Mouse (Mus musculus) myocyte (in vitro differentiated cells): ENCODE results near the gene Arhgap22. TPM values are rescaled to one million over a fixed set of nuclear protein-coding genes. Genes with fewer than 3 reads are reported as not detected.

Experiments
- H3K27me3 ChIP-seq: one replicate; pipeline ENCODE4 v1.6.1; 2011; ENCODE audit not compliant: control insufficient read depth, insufficient read depth, insufficient read length
- H3K36me3 ChIP-seq: one replicate; pipeline ENCODE4 v1.6.1; 2011; ENCODE audit not compliant: control insufficient read depth, insufficient read depth
- H3K4me2 ChIP-seq: one replicate; pipeline ENCODE4 v1.6.1; 2011; ENCODE audit warnings: low read depth, control low read depth
- H3K4me3 ChIP-seq: one replicate; pipeline ENCODE4 v1.5.1; 2011; ENCODE audit warnings: mild to moderate bottlenecking, control low read depth, moderate library complexity
- H3K79me2 ChIP-seq: one replicate; pipeline ENCODE4 v1.6.1; 2011; ENCODE audit not compliant: control insufficient read depth, insufficient read depth
- H3ac ChIP-seq: one replicate; pipeline ENCODE4 v1.6.1; 2011; ENCODE audit not compliant: control insufficient read depth, insufficient read length
- CEBPB ChIP-seq: IDR thresholded peaks from 2 replicates; pipeline ENCODE4 v1.6.1; 2011; ENCODE audit warnings: mild to moderate bottlenecking, moderate library complexity; ENCODE audit not compliant: poor library complexity, insufficient read depth, severe bottlenecking
- E2F4 ChIP-seq: IDR thresholded peaks from one replicate; pipeline ENCODE4 v1.6.1; 2011; ENCODE audit warnings: mild to moderate bottlenecking, control low read depth, moderate library complexity; ENCODE audit not compliant: insufficient read depth
- MAX ChIP-seq: IDR thresholded peaks from one replicate; pipeline ENCODE4 v1.6.1; 2011; ENCODE audit warnings: low read depth, mild to moderate bottlenecking, control low read depth
- MYOD1 ChIP-seq, 3 experiments: IDR thresholded peaks; one replicate each; pipeline ENCODE4 v1.6.1; 2011; ENCODE audit warnings: control low read depth in 2 of 3, low read depth in 2 of 3, mild to moderate bottlenecking in 2 of 3, moderate library complexity in 1 of 3; ENCODE audit not compliant: insufficient read length in 2 of 3, control insufficient read depth in 1 of 3
- MYOG ChIP-seq, 3 experiments: IDR thresholded peaks; one replicate each; pipeline ENCODE4 v1.6.1; 2011; ENCODE audit warnings: control low read depth in 2 of 3, low read depth in 2 of 3, mild to moderate bottlenecking in 2 of 3; ENCODE audit not compliant: insufficient read length in 2 of 3, control insufficient read depth in 1 of 3, insufficient read depth in 1 of 3
- POLR2A ChIP-seq: IDR thresholded peaks from one replicate; pipeline ENCODE4 v1.6.1; 2011; ENCODE audit warnings: low read depth, mild to moderate bottlenecking, control low read depth, moderate library complexity; ENCODE audit not compliant: insufficient read length
- POLR2AphosphoS2 ChIP-seq: IDR thresholded peaks from one replicate; pipeline ENCODE4 v1.6.1; 2011; ENCODE audit warnings: low read depth, control low read depth; ENCODE audit not compliant: insufficient read length
- REST ChIP-seq: IDR thresholded peaks from one replicate; pipeline ENCODE4 v1.6.1; 2011; ENCODE audit warnings: mild to moderate bottlenecking, control low read depth, moderate library complexity; ENCODE audit not compliant: insufficient read depth, insufficient read length
- SRF ChIP-seq: IDR thresholded peaks from one replicate; pipeline ENCODE4 v1.6.1; 2011; ENCODE audit warnings: low read depth; ENCODE audit not compliant: control insufficient read depth, insufficient read length
- TCF12 ChIP-seq: IDR thresholded peaks from one replicate; pipeline ENCODE4 v1.6.1; 2011; ENCODE audit warnings: mild to moderate bottlenecking, control low read depth; ENCODE audit not compliant: poor library complexity, insufficient read depth, severe bottlenecking
- TCF3 ChIP-seq: IDR thresholded peaks from one replicate; pipeline ENCODE4 v1.6.1; 2011; ENCODE audit warnings: low read depth, control low read depth; ENCODE audit not compliant: insufficient read length
- USF1 ChIP-seq: IDR thresholded peaks from one replicate; pipeline ENCODE4 v1.6.1; 2011; ENCODE audit warnings: low read depth, mild to moderate bottlenecking, control low read depth, moderate library complexity
- polyA plus RNA-seq: library from polyadenylated mRNA; unstranded; fragments of >200 nt; fragmentation: generic; extraction: Trizol; gene quantifications from one replicate; pipeline ENCODE4 v1.2.1, GENCODE M21; 2012; ENCODE audit warnings: missing spikeins

Gene Arhgap22
- polyA plus RNA-seq, 1 experiment, result 53.3 TPM

DNA sequence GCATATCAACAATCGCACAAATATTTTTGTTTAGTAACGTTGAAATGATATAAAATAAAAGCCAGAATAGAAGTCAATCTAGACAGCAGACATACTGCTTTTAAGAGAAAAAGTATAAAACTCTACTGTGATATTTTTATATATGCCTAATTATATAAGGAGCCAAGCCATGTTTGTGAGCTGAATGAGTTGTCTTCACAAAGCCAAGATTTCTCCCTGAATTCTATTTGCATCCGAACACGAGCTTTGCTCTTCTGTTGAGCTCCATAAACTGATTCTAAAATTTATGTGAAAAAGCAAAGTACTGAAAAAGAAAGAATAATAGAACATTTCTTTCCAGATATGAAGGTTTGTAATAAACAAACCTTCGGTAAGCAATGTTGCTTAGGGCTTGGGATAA is 33.7 kb upstream of the Arhgap22 start:
- no peaks in the 10 kb centered on the region for H3K36me3 ChIP-seq
- TF ChIP-seq USF1, result no peak
- no peak for TF ChIP-seq TCF3
- TF ChIP-seq MYOG (IDR thresholded peaks at IDR 0.05; ENCODE audit: control insufficient read depth in 1 of 3, insufficient read depth in 1 of 3, insufficient read length in 2 of 3, low read depth in 2 of 3), result no peak
- TF ChIP-seq MYOD1 (IDR thresholded peaks at IDR 0.05; ENCODE audit: control insufficient read depth in 1 of 3, insufficient read length in 2 of 3, low read depth in 2 of 3), result no peak
- no peak for TF ChIP-seq SRF
- no peak for TF ChIP-seq CEBPB
- TF ChIP-seq TCF12, result no peak
- H3K79me2 ChIP-seq, result no peaks in the 10 kb centered on the region
- H3K4me3 ChIP-seq, result no peak overlapping the region
- H3ac ChIP-seq, result no peak overlapping the region
- peaks cover 28% of the 10 kb centered on the region for H3K27me3 ChIP-seq
- H3K4me2 ChIP-seq, result no peak overlapping the region

DNA sequence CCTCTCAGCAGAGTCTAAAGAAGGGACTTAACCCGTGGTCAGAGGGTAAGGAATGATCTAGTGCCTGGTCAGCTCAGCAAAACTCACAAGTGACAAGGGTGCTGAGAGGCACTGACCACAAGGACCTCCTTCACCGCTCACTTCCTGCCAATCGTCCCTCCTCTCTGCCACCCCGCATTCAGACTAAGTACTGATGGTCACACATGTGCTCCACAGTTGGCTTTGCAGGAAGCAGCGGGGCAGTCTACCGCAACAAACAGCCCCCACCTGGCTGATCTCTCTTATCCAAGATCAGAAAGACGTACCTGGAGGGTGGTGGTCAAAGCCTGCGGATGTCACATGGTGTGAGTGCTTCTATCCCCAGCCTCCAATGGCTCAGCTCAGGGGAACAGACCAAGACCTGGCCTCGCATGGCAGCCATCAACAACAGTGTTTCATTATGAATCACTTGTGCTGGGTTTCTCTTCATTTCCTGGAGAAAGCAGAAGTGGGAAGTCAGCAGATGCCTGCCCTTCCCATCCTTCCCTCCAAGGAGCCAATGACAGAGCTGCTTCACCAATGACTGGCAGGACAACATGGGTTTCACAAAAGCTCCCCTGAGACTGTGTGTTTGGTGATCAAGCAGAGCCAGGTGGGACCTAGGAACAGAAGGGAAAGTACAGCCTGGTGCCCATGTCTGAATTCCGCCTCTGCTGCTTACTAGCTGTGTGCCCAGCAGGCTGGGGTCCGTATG is 28.6 kb upstream of the Arhgap22 start, which contains the start of gene Wdfy4:
Wdfy4 (minus strand) TSS at position 441 of the 733 bp plus-strand sequence.
- peaks cover 24% of the 10 kb centered on the region for H3K27me3 ChIP-seq
- H3K4me3 ChIP-seq, result no peak within 1 kb of the TSS
- no peaks in the 10 kb centered on the region for H3K36me3 ChIP-seq
- no peak within 1 kb of the TSS for H3K4me2 ChIP-seq
- H3K79me2 ChIP-seq, result no peaks in the 10 kb centered on the region
- no peak within 1 kb of the TSS for H3ac ChIP-seq
- no peak for TF ChIP-seq POLR2AphosphoS2

DNA sequence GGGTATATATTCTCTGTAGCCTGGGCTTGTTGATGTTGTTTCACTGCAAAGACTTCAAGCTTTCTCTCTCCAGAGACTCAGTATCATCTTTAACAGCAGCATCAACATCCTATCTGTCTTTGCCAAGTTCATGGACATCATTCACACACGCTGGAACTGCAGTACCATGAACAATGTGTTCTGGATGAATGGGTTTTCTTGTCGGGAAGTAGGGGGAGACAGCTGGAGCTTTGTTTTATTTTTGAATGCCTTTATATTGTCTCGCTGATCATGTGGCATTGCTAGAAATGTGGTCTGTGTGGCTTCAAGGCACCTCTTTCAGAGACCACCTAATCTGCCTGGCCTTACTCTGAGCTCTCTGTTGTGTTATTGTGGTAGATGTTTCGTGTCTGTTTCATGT is 26.6 kb upstream of the Arhgap22 start:
- TF ChIP-seq TCF3 (no peak), MAX (no peak), E2F4 (no peak), POLR2A (no peak), MYOD1 (IDR thresholded peaks at IDR 0.05; ENCODE audit: control insufficient read depth in 1 of 3, insufficient read length in 2 of 3, low read depth in 2 of 3) (no peak), POLR2AphosphoS2 (no peak), TCF12 (no peak), REST (no peak), MYOG (IDR thresholded peaks at IDR 0.05; ENCODE audit: control insufficient read depth in 1 of 3, insufficient read depth in 1 of 3, insufficient read length in 2 of 3, low read depth in 2 of 3) (no peak), SRF (no peak), CEBPB (no peak), USF1 (no peak)
- no peaks in the 10 kb centered on the region for H3K36me3 ChIP-seq
- peaks cover 28% of the 10 kb centered on the region for H3K27me3 ChIP-seq
- no peak overlapping the region for H3K4me3 ChIP-seq
- H3K4me2 ChIP-seq, result no peak overlapping the region
- H3ac ChIP-seq, result no peak overlapping the region
- H3K79me2 ChIP-seq, result no peaks in the 10 kb centered on the region

DNA sequence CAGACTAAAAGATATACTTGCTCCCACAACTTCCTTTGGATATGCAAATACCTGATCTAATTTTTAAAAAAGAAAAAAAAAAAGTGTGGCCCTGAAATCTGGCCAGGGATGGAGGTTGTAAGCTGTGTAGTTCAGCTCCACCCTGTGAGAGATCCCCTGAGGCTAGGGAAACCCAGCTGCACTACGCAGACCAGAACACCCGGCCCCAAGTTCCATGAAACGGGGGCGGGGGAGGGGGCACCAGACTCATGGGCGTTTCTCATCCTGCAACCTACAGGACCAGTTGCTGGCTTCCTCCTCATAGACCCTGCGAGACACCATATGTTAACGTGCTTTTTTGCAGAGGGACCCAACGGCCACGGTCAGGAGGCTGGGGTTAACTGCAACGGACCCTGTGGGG is 24.6 kb upstream of the Arhgap22 start:
- TF ChIP-seq E2F4 (no peak), REST (no peak), SRF (no peak), TCF3 (no peak), CEBPB (no peak), POLR2A (no peak), MYOD1 (IDR thresholded peaks at IDR 0.05; ENCODE audit: control insufficient read depth in 1 of 3, insufficient read length in 2 of 3, low read depth in 2 of 3) (no peak), USF1 (no peak), MYOG (IDR thresholded peaks at IDR 0.05; ENCODE audit: control insufficient read depth in 1 of 3, insufficient read depth in 1 of 3, insufficient read length in 2 of 3, low read depth in 2 of 3) (no peak), POLR2AphosphoS2 (no peak), TCF12 (no peak)
- Histone ChIP-seq H3K4me2 (no peak overlapping the region), H3K36me3 (no peaks in the 10 kb centered on the region), H3K79me2 (no peaks in the 10 kb centered on the region), H3K4me3 (no peak overlapping the region), H3K27me3 (peaks cover 26% of the 10 kb centered on the region), H3ac (no peak overlapping the region)

DNA sequence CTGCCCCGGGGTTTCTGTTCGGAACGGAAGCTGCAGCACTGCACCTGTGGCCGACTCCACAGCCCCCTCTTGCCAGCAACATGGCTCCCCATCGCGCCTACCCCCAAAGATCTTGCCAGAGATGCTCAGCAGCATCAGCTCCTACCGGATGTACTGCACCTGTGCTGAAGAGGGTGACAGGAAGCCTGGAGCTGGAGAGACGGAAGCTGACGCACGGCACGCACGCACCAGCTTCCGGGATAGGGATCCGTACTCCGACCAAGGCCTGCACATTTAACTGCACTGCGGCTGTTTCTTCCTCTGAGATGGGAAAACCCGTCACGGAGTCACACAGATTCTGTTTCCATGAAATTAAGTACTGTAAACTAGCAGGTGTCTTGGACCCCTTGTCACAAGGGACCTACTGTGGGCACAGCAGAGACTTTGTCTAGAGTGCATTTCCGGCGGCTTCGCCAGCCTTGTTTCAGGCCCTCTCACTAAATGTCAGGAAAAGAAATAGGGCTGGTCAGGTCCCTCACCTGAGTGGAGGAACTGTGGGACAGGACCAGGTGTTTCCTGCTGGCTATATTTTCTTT is 23.9 kb upstream of the Arhgap22 start:
- H3K4me2 ChIP-seq, result no peak overlapping the region
- peaks cover 24% of the 10 kb centered on the region for H3K27me3 ChIP-seq
- no peaks in the 10 kb centered on the region for H3K79me2 ChIP-seq
- H3K4me3 ChIP-seq, result no peak overlapping the region
- no peak for TF ChIP-seq TCF12
- H3ac ChIP-seq, result no peak overlapping the region
- no peaks in the 10 kb centered on the region for H3K36me3 ChIP-seq
